Mouse (Mus musculus) monocyte, adult 2 months (primary cell): ENCODE measurements around the gene Olfr548-ps1.

Experiments
- DNase-seq, 2 experiments: peaks; one replicate each; pipeline ENCODE4 v3.0.0; 2022; ENCODE audit warnings: low spot score in 2 of 2, low read depth in 1 of 2

Gene Olfr548-ps1

GRCm38 (mm10) chr7:102573174-102573830 is 32.6 kb downstream of the Olfr548-ps1 start:
- no peak for DNase-seq

GRCm38 (mm10) chr7:102575998-102576397 is 35.3 kb downstream of the Olfr548-ps1 start:
- no peak for DNase-seq

GRCm38 (mm10) chr7:102591786-102592185 is 51.1 kb downstream of the Olfr548-ps1 start, which contains the start of gene Olfr551:
Gene Olfr551 (minus strand): TSS chr7:102591886.
- DNase-seq = no peak
